19 mouse cellular contexts compared by ENCODE assay signal in genomic region chr2:61813106-61813505, GRCm38 (mm10). TPM values are rescaled to one million over a fixed set of nuclear protein-coding genes. Genes with fewer than 3 reads are reported as not detected.
A peak's percentile ranks its signal among the peaks of the same experiment; 100 is the strongest.
DNase-seq lines count a peak whose midpoint lies in the region; ATAC-seq lines count a peak whose summit lies in the region.
"Had no signal": no experiment of that assay in that cellular context is flagged by ENCODE, and none has a peak within 500 bp of the region (broad histone marks: within the 10 kb centered on the region; RNA-seq: fewer than 3 reads in every experiment).

No protein-coding gene starts in this region.

- no peak for ATAC-seq in hindbrain, embryonic 11.5 days (ENCODE audit: low FRiP score)
- ATAC-seq in hindbrain, embryonic 14.5 days (ENCODE audit: low FRiP score): no peak
- no peak for ATAC-seq in neural tube, embryonic 15.5 days (ENCODE audit: low FRiP score)
- ATAC-seq in forebrain, embryonic 11.5 days (replicated peaks; ENCODE audit: low FRiP score): no peak
- ATAC-seq in hindbrain, embryonic 16.5 days: no peak
- ATAC-seq: activated CD4-positive, CD25-positive, alpha-beta regulatory T cell, adult 4 months had no signal

- H3K27ac ChIP-seq in hindbrain, embryonic 11.5 days (ENCODE audit: low read depth, low read length): no peak overlapping the region
- no peak overlapping the region for H3K27ac ChIP-seq in hindbrain, embryonic 14.5 days
- H3K27ac ChIP-seq in neural tube, embryonic 15.5 days (replicated peaks): no peak overlapping the region
- H3K27ac ChIP-seq in forebrain, embryonic 11.5 days (ENCODE audit: low read depth, low read length): no peak overlapping the region
- no peak overlapping the region for H3K27ac ChIP-seq in hindbrain, embryonic 16.5 days (ENCODE audit: low read depth, low read length)
- H3K27ac ChIP-seq: heart, embryonic 15.5 days; midbrain, embryonic 12.5 days had no signal

- H3K4me3 ChIP-seq in hindbrain, embryonic 11.5 days (ENCODE audit: low read depth, low read length): no peak overlapping the region
- H3K4me3 ChIP-seq in hindbrain, embryonic 14.5 days (replicated peaks; ENCODE audit: low read length): no peak overlapping the region
- H3K4me3 ChIP-seq in neural tube, embryonic 15.5 days (replicated peaks): no peak overlapping the region
- peak overlapping the region; percentile 4; the same call in 1 of the 2 replicates for H3K4me3 ChIP-seq in forebrain, embryonic 11.5 days (ENCODE audit: low read depth, low read length)
- no peak overlapping the region for H3K4me3 ChIP-seq in hindbrain, embryonic 16.5 days (ENCODE audit: low read length)
- H3K4me3 ChIP-seq: erythroblast, embryonic 14.5 days had no signal

- H3K9me3 ChIP-seq in hindbrain, embryonic 11.5 days (ENCODE audit: control insufficient read depth, low read length): no peaks in the 10 kb centered on the region
- H3K9me3 ChIP-seq in hindbrain, embryonic 14.5 days (ENCODE audit: control insufficient read depth, low read length): 0 out of 2 replicates have a peak, but pooled peaks cover 7% of the 10 kb centered on the region
- no peaks in the 10 kb centered on the region for H3K9me3 ChIP-seq in neural tube, embryonic 15.5 days (replicated peaks)
- H3K9me3 ChIP-seq in forebrain, embryonic 11.5 days (ENCODE audit: control insufficient read depth, low read length): no peaks in the 10 kb centered on the region
- H3K9me3 ChIP-seq in hindbrain, embryonic 16.5 days (ENCODE audit: control insufficient read depth, low read length): no peaks in the 10 kb centered on the region
- H3K9me3 ChIP-seq: heart, embryonic 15.5 days; midbrain, embryonic 12.5 days had no signal

- peak; percentile 58 for DNase-seq in hindbrain, embryonic 11.5 days (ENCODE audit: low spot score)
- DNase-seq in hindbrain, embryonic 14.5 days (ENCODE audit: low spot score): no peak
- peak; percentile 32 for DNase-seq in neural tube, embryonic 10.5 days (ENCODE audit: extremely low spot score, low spot score)
- DNase-seq in forebrain, embryonic 11.5 days (ENCODE audit: low spot score): peak; percentile 51
- DNase-seq in retina, embryonic 14.5 days (ENCODE audit: low spot score): peak; percentile 35
- no peak for DNase-seq in cerebellum, postnatal 25 days
- DNase-seq: cerebellum, adult 9-10 months; gastrocnemius, postnatal 10 days; kidney, postnatal 25 days; layer of hippocampus, postnatal 36 days; lung, postnatal 10 days; thymus, postnatal 36 days had no signal

- H3K27me3 ChIP-seq in hindbrain, embryonic 11.5 days (ENCODE audit: control insufficient read depth, insufficient read depth, low read length): peaks cover 53% of the 10 kb centered on the region
- H3K27me3 ChIP-seq in hindbrain, embryonic 14.5 days (ENCODE audit: control insufficient read depth, insufficient read depth, low read length): peaks cover 75% of the 10 kb centered on the region
- peaks cover 62% of the 10 kb centered on the region for H3K27me3 ChIP-seq in neural tube, embryonic 15.5 days (replicated peaks)
- H3K27me3 ChIP-seq in forebrain, embryonic 11.5 days (ENCODE audit: control insufficient read depth, insufficient read depth, low read length): peaks cover 52% of the 10 kb centered on the region
- peaks cover 38% of the 10 kb centered on the region for H3K27me3 ChIP-seq in hindbrain, embryonic 16.5 days (replicated peaks; ENCODE audit: control insufficient read depth, insufficient read depth, low read length)

- H3K36me3 ChIP-seq in hindbrain, embryonic 11.5 days (ENCODE audit: control insufficient read depth, insufficient read depth, low read length): no peaks in the 10 kb centered on the region
- no peaks in the 10 kb centered on the region for H3K36me3 ChIP-seq in hindbrain, embryonic 14.5 days (replicated peaks; ENCODE audit: control insufficient read depth, insufficient read depth)
- no peaks in the 10 kb centered on the region for H3K36me3 ChIP-seq in neural tube, embryonic 15.5 days
- no peaks in the 10 kb centered on the region for H3K36me3 ChIP-seq in forebrain, embryonic 11.5 days (ENCODE audit: control insufficient read depth, insufficient read depth, low read length)
- no peaks in the 10 kb centered on the region for H3K36me3 ChIP-seq in hindbrain, embryonic 16.5 days (ENCODE audit: control insufficient read depth, insufficient read depth, low read length)
- H3K36me3 ChIP-seq: heart, embryonic 15.5 days; midbrain, embryonic 12.5 days had no signal

- H3K9ac ChIP-seq in hindbrain, embryonic 11.5 days (ENCODE audit: low read depth, low read length): no peak overlapping the region
- H3K9ac ChIP-seq in hindbrain, embryonic 14.5 days: no peak overlapping the region
- no peak overlapping the region for H3K9ac ChIP-seq in neural tube, embryonic 15.5 days (replicated peaks)
- H3K9ac ChIP-seq in forebrain, embryonic 11.5 days (ENCODE audit: low read length): peak overlapping the region; percentile 76
- H3K9ac ChIP-seq in hindbrain, embryonic 16.5 days (ENCODE audit: low read depth, low read length): no peak overlapping the region
- H3K9ac ChIP-seq: heart, embryonic 15.5 days had no signal

- no peak overlapping the region for H3K4me2 ChIP-seq in hindbrain, embryonic 11.5 days (replicated peaks; ENCODE audit: low read depth, low read length)
- H3K4me2 ChIP-seq in hindbrain, embryonic 14.5 days (replicated peaks): no peak overlapping the region
- H3K4me2 ChIP-seq in neural tube, embryonic 15.5 days: no peak overlapping the region
- peak overlapping the region; percentile 88; the same call in 1 of the 2 replicates for H3K4me2 ChIP-seq in forebrain, embryonic 11.5 days (ENCODE audit: low read depth, low read length, severe bottlenecking)
- H3K4me2 ChIP-seq in hindbrain, embryonic 16.5 days (ENCODE audit: low read length): no peak overlapping the region

- H3K4me1 ChIP-seq in hindbrain, embryonic 11.5 days (replicated peaks; ENCODE audit: control insufficient read depth, insufficient read depth, low read length): peaks cover 4% of the 10 kb centered on the region; the same call in 1 of the 2 replicates
- H3K4me1 ChIP-seq in hindbrain, embryonic 14.5 days (replicated peaks; ENCODE audit: control insufficient read depth, insufficient read depth, low read length): peaks cover 14% of the 10 kb centered on the region; the same call in 1 of the 2 replicates
- H3K4me1 ChIP-seq in neural tube, embryonic 15.5 days: peaks cover 24% of the 10 kb centered on the region
- H3K4me1 ChIP-seq in forebrain, embryonic 11.5 days (replicated peaks; ENCODE audit: control insufficient read depth, insufficient read depth, low read length): 0 out of 2 replicates have a peak, but pooled peaks cover 3% of the 10 kb centered on the region
- H3K4me1 ChIP-seq in hindbrain, embryonic 16.5 days (ENCODE audit: control insufficient read depth, insufficient read depth, low read depth, low read length): peaks cover 14% of the 10 kb centered on the region

- WGBS in hindbrain, embryonic 11.5 days: 6% methylated on average over 6 of the region's 6 CpGs
- 4% methylated on average over 6 of the region's 6 CpGs for WGBS in hindbrain, embryonic 14.5 days
- WGBS in neural tube, embryonic 15.5 days: 7% methylated on average over 6 of the region's 6 CpGs
- WGBS in forebrain, embryonic 11.5 days: 2% methylated on average over 6 of the region's 6 CpGs
- WGBS in hindbrain, embryonic 16.5 days: 9% methylated on average over 6 of the region's 6 CpGs

RNA-seq across cellular contexts. Expression of gene Tbr1, which starts 10.4 kb away (rescaled TPM):
- 0.11 TPM in 1 of 2 replicates, not detected in the other for polyA plus RNA-seq in hindbrain, embryonic 11.5 days (2014; fragmentation: Nextera tagmentation; extraction: Ambion mirVana)
- 0.24 and 0.56 TPM in 2 replicates for polyA plus RNA-seq in hindbrain, embryonic 14.5 days (2014; fragmentation: Nextera tagmentation; extraction: Ambion mirVana)
- polyA plus RNA-seq in neural tube, embryonic 15.5 days (2015; fragmentation: Nextera tagmentation; extraction: Ambion mirVana): 0.06 and 0.13 TPM in 2 replicates
- 39.9 and 43.8 TPM in 2 replicates for polyA plus RNA-seq in forebrain, embryonic 11.5 days (2014; fragmentation: Nextera tagmentation; extraction: Ambion mirVana)
- 0.45 and 1.4 TPM in 2 replicates for polyA plus RNA-seq in hindbrain, embryonic 16.5 days (2015; fragmentation: Nextera tagmentation; extraction: Ambion mirVana)
- polyA plus RNA-seq: activated CD4-positive, CD25-positive, alpha-beta regulatory T cell, adult 4 months; erythroblast, embryonic 14.5 days; liver, adult 2 months had no signal

Comparison
In these comparisons a context has a peak if more than half of its experiments do, and no peak if none do; other contexts are left out.
1. DNase-seq: peak in hindbrain, embryonic 11.5 days (single experiment), neural tube, embryonic 10.5 days (single experiment), forebrain, embryonic 11.5 days (single experiment) and retina, embryonic 14.5 days (single experiment); none in hindbrain, embryonic 14.5 days (single experiment) and cerebellum, postnatal 25 days (0 of 2).
2. RNA of gene Tbr1, which starts 10.4 kb away (polyA plus RNA-seq): 39.9 to 43.8 TPM in forebrain, embryonic 11.5 days; 0.45 to 1.4 TPM in hindbrain, embryonic 16.5 days, 0.24 to 0.56 TPM in hindbrain, embryonic 14.5 days, 0.11 TPM in hindbrain, embryonic 11.5 days and 0.06 to 0.13 TPM in neural tube, embryonic 15.5 days; every median in the first group is over 10 times any median in the second.